Mouse (Mus musculus): ENCODE measurements around the gene Tmtc1. TPM values are rescaled to one million over a fixed set of nuclear protein-coding genes. Genes with fewer than 3 reads are reported as not detected.

Gene Tmtc1
- 1.6 and 2.0 TPM in 2 replicates for polyA plus RNA-seq (2015; fragmentation: Nextera tagmentation; extraction: Ambion mirVana)

- Histone ChIP-seq H3K27ac (no peak within 1 kb of the TSS), H3K4me3 (replicated peaks) (peak within 1 kb of the TSS; percentile 71), H3K9ac (peak within 1 kb of the TSS; percentile 62), H3K4me2 (replicated peaks) (peak within 1 kb of the TSS; percentile 94), H3K36me3 (no peaks in the 10 kb centered on the region), H3K9me3 (no peaks in the 10 kb centered on the region), H3K27me3 (replicated peaks) (peaks cover 18% of the 10 kb centered on the region), H3K4me1 (replicated peaks) (peaks cover 10% of the 10 kb centered on the region; the same call in 1 of the 2 replicates)
- peak; percentile 87 for ATAC-seq
- under 1% methylated on average over 95 of the region's 99 CpGs for WGBS
Measured at GRCm38 (mm10) chr6:148443726-148444701, at the start of gene Tmtc1. Gene Tmtc1 (minus strand): TSS chr6:148444389.

- Histone ChIP-seq H3K4me1 (replicated peaks) (no peaks in the 10 kb centered on the region), H3K36me3 (no peaks in the 10 kb centered on the region), H3K27ac (no peak overlapping the region), H3K9ac (no peak overlapping the region), H3K27me3 (replicated peaks) (no peaks in the 10 kb centered on the region), H3K4me2 (replicated peaks) (no peak overlapping the region), H3K4me3 (replicated peaks) (no peak overlapping the region), H3K9me3 (no peaks in the 10 kb centered on the region)
- no peak for ATAC-seq
- 82% methylated on average over 5 of the region's 5 CpGs for WGBS
Measured at GRCm38 (mm10) chr6:148491849-148492248, 47.7 kb upstream of the Tmtc1 start.

DNA sequence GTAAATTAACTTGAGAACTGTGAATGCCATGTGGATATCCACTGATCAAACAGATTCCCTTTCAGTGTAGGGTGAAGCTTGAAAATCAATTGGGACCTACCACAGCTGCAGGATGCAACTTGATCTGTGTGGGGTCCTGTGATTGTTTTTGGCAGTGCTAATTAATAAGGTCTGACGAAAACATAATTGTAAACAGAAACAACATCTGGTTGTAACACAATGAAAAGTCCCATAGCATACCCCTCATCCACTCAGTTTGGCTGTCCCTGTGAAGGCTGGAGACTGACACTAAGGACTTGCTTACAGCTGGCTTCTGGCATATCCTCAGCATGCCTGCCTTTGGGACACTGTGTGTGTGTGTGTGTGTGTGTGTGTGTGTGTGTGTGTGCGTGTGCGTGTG is 42.6 kb upstream of the Tmtc1 start:
- Histone ChIP-seq H3K27me3 (replicated peaks) (no peaks in the 10 kb centered on the region), H3K36me3 (no peaks in the 10 kb centered on the region), H3K4me1 (replicated peaks) (no peaks in the 10 kb centered on the region), H3K27ac (no peak overlapping the region), H3K9me3 (no peaks in the 10 kb centered on the region), H3K9ac (no peak overlapping the region), H3K4me3 (replicated peaks) (no peak overlapping the region), H3K4me2 (replicated peaks) (no peak overlapping the region)
- WGBS = 69% methylated on average over 3 of the region's 3 CpGs
- ATAC-seq = no peak

DNA sequence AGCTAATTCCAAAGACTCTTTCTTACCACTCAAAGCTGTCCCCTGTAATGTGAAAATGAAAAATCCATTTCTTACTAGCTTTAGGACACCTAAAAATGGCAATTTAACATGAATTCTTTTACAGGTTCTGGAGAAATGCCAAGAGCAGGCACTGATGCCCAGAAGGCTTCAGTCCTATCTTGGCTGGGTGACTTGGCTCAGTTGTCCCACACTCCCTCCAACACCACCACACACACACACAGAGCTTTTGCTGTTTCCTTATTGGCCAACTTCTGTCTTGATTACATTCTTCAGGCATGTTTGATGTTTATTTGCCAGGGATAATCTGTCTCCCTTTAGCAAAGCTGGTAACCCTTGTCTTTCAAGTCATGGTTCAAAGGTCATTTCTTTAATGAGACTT is 37.7 kb upstream of the Tmtc1 start:
- no peaks in the 10 kb centered on the region for H3K36me3 ChIP-seq
- H3K27ac ChIP-seq = no peak overlapping the region
- H3K4me2 ChIP-seq (replicated peaks) = no peak overlapping the region
- no peak overlapping the region for H3K4me3 ChIP-seq (replicated peaks)
- no peaks in the 10 kb centered on the region for H3K9me3 ChIP-seq
- H3K4me1 ChIP-seq (replicated peaks) = no peaks in the 10 kb centered on the region
- no peak overlapping the region for H3K9ac ChIP-seq
- no peaks in the 10 kb centered on the region for H3K27me3 ChIP-seq (replicated peaks)
- no peak for ATAC-seq

DNA sequence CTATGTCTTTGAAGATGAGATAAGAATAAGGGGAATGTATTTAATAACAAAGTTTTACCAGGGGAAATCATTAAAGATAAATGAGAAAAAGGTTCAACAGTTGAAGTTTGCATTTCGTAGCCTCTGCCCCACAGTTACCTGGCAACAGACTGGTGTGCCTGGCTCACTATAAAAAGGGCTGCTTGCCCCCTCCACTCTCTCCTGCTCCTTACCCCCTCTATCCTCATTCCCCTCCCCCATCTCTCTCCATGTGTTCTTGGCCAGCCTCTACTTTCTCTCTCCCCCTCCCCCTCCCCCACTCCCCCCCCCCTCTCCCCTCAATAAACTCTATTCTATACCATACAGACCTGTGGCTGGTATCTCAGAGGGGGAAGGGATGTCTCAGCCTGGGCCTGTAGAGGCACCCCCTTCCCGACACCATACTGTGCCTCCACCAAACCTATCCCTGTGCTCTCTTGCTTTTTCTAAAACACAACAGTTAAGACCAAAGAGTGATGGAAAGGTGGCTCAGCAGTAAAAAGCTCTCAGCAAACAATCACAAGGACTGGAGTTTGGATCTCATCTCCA is 35.6 kb upstream of the Tmtc1 start:
- Histone ChIP-seq H3K9me3 (no peaks in the 10 kb centered on the region), H3K4me2 (replicated peaks) (no peak overlapping the region), H3K4me3 (replicated peaks) (no peak overlapping the region), H3K4me1 (replicated peaks) (no peaks in the 10 kb centered on the region), H3K36me3 (no peaks in the 10 kb centered on the region), H3K9ac (no peak overlapping the region), H3K27ac (no peak overlapping the region), H3K27me3 (replicated peaks) (no peaks in the 10 kb centered on the region)
- ATAC-seq = no peak
- 47% methylated on average over 2 of the region's 2 CpGs for WGBS

DNA sequence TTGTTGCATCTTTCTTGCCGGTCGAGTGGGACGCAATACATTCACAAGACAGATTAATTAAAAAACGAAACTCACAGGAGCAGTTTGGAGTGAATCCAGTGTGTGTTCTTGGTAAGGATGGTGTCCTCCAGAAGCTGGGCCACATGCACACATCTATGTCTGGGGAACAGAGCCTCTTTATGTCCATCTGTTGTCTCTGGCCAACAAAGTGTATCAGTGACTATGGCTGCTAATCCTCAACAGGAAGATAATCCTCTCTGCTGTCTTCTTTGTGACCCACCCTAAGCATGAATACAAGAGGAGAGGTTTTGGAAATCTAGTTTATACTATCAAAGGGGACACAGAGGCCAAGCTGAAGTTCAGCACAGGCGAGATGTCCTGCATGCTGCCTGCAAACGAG is 34.2 kb upstream of the Tmtc1 start:
- no peaks in the 10 kb centered on the region for H3K9me3 ChIP-seq
- H3K27me3 ChIP-seq (replicated peaks) = no peaks in the 10 kb centered on the region
- no peak overlapping the region for H3K27ac ChIP-seq
- no peak overlapping the region for H3K9ac ChIP-seq
- WGBS = 64% methylated on average over 6 of the region's 6 CpGs
- H3K4me3 ChIP-seq (replicated peaks) = no peak overlapping the region
- H3K4me2 ChIP-seq (replicated peaks) = no peak overlapping the region
- H3K4me1 ChIP-seq (replicated peaks) = no peaks in the 10 kb centered on the region
- no peaks in the 10 kb centered on the region for H3K36me3 ChIP-seq
- no peak for ATAC-seq

- H3K4me3 ChIP-seq (replicated peaks) = no peak overlapping the region
- no peak overlapping the region for H3K9ac ChIP-seq
- H3K27me3 ChIP-seq (replicated peaks) = no peaks in the 10 kb centered on the region
- H3K4me2 ChIP-seq (replicated peaks) = no peak overlapping the region
- H3K4me1 ChIP-seq (replicated peaks) = 0 out of 2 replicates have a peak, but pooled peaks cover 3% of the 10 kb centered on the region
- ATAC-seq = no peak
- no peak overlapping the region for H3K27ac ChIP-seq
- 96% methylated on average over 3 of the region's 3 CpGs for WGBS
- H3K9me3 ChIP-seq = no peaks in the 10 kb centered on the region
- no peaks in the 10 kb centered on the region for H3K36me3 ChIP-seq
Measured at GRCm38 (mm10) chr6:148472289-148472688, 28.1 kb upstream of the Tmtc1 start.

DNA sequence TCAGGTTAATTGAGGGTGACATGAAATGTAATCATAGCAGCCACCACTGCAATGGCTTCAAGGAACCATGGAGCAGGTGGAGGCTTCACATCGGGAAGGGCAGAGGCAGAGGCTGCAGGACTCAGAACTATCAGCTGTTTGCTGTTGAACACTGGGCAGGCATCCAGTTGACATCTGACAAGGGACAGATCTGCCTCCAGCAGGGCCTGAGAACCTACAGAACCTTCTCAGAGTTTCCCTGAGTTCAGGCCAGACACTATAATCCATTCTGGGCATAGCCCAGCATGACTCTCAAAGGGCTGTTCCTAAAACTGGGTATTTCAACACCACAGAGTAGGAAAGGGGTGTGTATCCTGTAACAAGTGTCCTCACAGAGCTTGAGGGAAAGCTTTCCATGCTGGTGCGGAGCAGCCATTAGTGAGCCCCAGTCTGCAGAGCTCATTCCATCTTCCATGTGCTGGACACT is 23.8 kb upstream of the Tmtc1 start:
- no peak for ATAC-seq
- no peak overlapping the region for H3K27ac ChIP-seq
- no peak overlapping the region for H3K4me3 ChIP-seq (replicated peaks)
- no peak overlapping the region for H3K4me2 ChIP-seq (replicated peaks)
- no peak overlapping the region for H3K9ac ChIP-seq
- WGBS = 41% methylated on average over 2 of the region's 2 CpGs
- no peaks in the 10 kb centered on the region for H3K27me3 ChIP-seq (replicated peaks)
- no peaks in the 10 kb centered on the region for H3K9me3 ChIP-seq
- H3K36me3 ChIP-seq = no peaks in the 10 kb centered on the region
- 0 out of 2 replicates have a peak, but pooled peaks cover 3% of the 10 kb centered on the region for H3K4me1 ChIP-seq (replicated peaks)

DNA sequence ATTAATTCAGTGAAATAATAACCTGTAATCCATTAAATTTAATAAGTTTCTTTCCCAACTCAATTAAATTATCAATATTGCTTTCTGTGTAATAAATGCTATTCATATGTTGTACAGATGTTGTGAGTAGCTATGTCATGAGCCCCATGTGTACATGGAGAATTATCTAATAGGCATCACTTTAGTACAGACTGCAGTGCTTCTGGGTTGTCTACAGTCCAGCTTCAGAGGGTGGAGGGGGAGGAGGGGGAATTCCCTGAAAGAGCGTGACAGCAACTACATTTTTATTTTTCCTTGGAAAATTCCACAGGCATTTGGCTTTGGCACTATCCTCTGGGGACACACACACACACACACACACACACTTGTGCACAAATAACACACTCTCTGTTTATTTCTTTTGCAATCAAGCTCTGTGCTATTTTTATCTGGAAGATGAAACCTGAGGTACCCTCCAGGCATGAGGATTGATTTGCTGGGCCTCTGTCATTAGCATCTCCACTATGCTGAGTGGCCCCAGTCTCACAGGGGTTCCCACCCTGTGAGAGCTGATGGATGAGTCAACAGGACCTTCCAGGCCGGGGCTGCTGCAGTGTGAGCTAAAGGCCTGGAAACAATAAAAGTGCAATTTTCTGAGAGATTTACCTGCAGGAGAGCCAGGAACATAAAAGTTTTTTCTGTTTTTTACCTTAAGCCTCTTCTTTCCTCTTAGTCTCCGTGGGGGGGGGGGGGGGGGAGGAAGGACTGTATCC is 23.2 kb upstream of the Tmtc1 start:
- no peaks in the 10 kb centered on the region for H3K27me3 ChIP-seq (replicated peaks)
- H3K4me2 ChIP-seq (replicated peaks) = no peak overlapping the region
- no peak for ATAC-seq
- WGBS = 19% methylated on average over 3 of the region's 3 CpGs
- H3K4me1 ChIP-seq (replicated peaks) = 0 out of 2 replicates have a peak, but pooled peaks cover 3% of the 10 kb centered on the region
- no peak overlapping the region for H3K9ac ChIP-seq
- no peak overlapping the region for H3K4me3 ChIP-seq (replicated peaks)
- H3K36me3 ChIP-seq = no peaks in the 10 kb centered on the region
- no peak overlapping the region for H3K27ac ChIP-seq
- H3K9me3 ChIP-seq = no peaks in the 10 kb centered on the region

- H3K4me2 ChIP-seq (replicated peaks) = no peak overlapping the region
- no peak overlapping the region for H3K9ac ChIP-seq
- no peaks in the 10 kb centered on the region for H3K9me3 ChIP-seq
- no peaks in the 10 kb centered on the region for H3K4me1 ChIP-seq (replicated peaks)
- no peaks in the 10 kb centered on the region for H3K27me3 ChIP-seq (replicated peaks)
- no peak overlapping the region for H3K27ac ChIP-seq
- no peak overlapping the region for H3K4me3 ChIP-seq (replicated peaks)
- ATAC-seq = no peak
- 47% methylated on average over 3 of the region's 3 CpGs for WGBS
- H3K36me3 ChIP-seq = no peaks in the 10 kb centered on the region
Measured at GRCm38 (mm10) chr6:148459636-148460035, 15.4 kb upstream of the Tmtc1 start.

DNA sequence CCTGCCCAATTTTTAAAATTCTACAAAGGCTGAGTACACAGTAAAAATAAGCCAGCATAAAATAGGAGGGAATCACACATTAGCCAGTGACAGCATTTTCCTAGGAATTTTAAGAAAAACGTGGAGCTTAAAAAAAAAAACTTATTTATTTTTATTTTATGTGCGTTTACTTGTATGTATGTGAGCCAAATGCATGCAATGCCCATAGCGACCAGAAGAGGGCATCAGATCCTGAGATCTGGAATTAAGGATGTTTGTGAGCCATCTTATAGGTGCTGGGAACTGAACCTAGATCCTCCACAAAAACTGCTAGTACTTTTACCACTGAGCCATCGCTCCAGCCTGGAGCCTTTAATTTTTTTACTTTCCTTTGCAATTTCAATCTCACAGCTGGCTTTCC is 11.3 kb upstream of the Tmtc1 start:
- WGBS = 69% methylated on average over 4 of the region's 4 CpGs

DNA sequence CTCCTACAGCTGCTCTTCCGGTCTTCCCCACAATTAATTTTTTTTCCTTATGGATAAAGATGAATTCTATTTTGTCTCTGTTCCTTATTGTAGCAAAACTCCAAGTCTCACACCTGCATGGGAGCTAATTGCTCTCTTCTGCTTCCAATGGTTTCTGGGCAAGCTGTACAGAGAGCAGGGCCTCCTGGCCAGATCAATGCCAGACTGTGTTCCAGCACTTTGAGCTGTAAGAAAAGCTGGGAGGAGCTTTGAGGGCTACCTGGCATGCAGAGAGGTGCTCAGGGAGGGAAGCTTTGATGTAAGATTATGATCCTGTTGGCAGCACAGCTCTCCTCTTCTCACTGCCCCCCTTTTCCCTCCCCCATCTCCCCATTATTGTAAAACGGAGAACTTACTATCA is 10.6 kb upstream of the Tmtc1 start:
- Histone ChIP-seq H3K4me2 (replicated peaks) (no peak overlapping the region), H3K9me3 (no peaks in the 10 kb centered on the region), H3K27me3 (replicated peaks) (no peaks in the 10 kb centered on the region), H3K36me3 (no peaks in the 10 kb centered on the region), H3K4me3 (replicated peaks) (no peak overlapping the region), H3K4me1 (replicated peaks) (no peaks in the 10 kb centered on the region), H3K27ac (no peak overlapping the region), H3K9ac (no peak overlapping the region)
- 74% methylated on average over 2 of the region's 2 CpGs for WGBS
- ATAC-seq = no peak

More for the DNA sequence above, 11.3 kb upstream of the Tmtc1 start:
- H3K9me3 ChIP-seq = no peaks in the 10 kb centered on the region
- H3K4me3 ChIP-seq (replicated peaks) = no peak overlapping the region
- H3K4me1 ChIP-seq (replicated peaks) = no peaks in the 10 kb centered on the region
- H3K9ac ChIP-seq = no peak overlapping the region
- no peaks in the 10 kb centered on the region for H3K27me3 ChIP-seq (replicated peaks)
- ATAC-seq = no peak
- H3K36me3 ChIP-seq = no peaks in the 10 kb centered on the region
- no peak overlapping the region for H3K27ac ChIP-seq
- H3K4me2 ChIP-seq (replicated peaks) = no peak overlapping the region
